Mouse (Mus musculus): ENCODE measurements around the gene Cfap97d1. TPM values are rescaled to one million over a fixed set of nuclear protein-coding genes. Genes with fewer than 3 reads are reported as not detected.

The Cfap97d1 gene
- polyA plus RNA-seq, 1 experiment from 2014 or later = not detected

DNA sequence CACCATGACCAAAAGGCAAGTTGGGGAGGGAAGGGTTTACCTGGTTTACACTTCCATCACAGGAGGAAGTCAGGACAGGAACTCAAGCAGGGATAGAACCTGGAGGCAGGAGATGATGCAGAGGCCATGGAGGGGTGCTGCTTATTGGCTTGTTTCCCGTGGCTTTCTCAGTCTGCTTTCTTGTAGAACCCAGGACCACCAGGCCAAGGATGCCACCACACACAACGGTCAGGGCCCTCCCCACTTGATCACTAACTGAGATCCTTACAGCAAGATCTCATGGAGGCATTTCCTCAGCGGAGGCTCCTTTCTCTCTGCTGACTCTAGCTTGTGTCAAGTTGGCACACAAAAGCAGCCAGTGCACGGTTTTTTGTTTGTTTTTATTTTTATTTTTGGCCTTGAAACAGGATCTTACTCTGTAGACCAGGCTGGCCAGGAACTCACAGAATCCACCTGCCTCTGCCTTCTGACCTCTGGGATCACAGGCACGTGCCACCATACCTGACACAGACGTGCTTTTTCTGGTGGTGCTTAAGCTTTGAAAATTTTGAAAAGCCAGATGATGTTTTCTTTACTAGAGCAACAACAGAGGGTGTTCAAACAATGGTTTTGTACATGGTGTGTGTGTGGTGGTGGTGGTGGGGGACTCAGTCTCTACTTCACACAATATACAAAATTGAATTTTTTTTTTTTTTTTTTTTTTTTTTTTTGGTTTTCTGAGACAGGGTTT, 44.2 kb downstream of the Cfap97d1 start, which contains the start of gene Mpp3:
TSS of gene Mpp3 (minus strand) at position 375 of the 730 bp plus-strand sequence.
- Histone ChIP-seq H3K36me3 (peaks cover 5% of the 10 kb centered on the region; the same call in 1 of the 2 replicates), H3K4me3 (peak within 1 kb of the TSS; percentile 62), H3K4me1 (replicated peaks) (peaks cover 50% of the 10 kb centered on the region), H3K9ac (peak within 1 kb of the TSS; percentile 86), H3K27me3 (no peaks in the 10 kb centered on the region), H3K4me2 (peak within 1 kb of the TSS; percentile 65), H3K9me3 (no peaks in the 10 kb centered on the region), H3K27ac (replicated peaks) (peak within 1 kb of the TSS; percentile 96)
- ATAC-seq (ENCODE audit: low read depth) = no peak
- 77% methylated on average over 6 of the region's 6 CpGs for WGBS

DNA sequence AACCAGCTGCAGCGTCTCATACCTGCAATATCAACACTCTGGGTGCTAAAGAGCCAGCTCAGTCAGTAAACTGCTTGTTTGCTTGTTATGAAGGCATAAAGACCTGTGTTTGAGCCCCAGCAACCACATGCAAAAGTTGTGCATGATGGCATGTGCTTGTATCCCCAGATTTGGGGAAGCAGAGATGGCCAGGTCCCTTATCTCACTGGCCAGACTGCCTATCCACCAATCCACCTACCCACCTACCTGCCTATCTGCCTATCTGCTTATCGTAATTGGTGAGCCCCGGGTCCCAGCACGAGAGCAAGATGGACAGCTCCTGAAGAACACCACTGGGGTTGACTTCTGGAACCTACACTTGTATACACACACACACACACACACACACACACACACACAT, 45.2 kb downstream of the Cfap97d1 start:
- WGBS = 90% methylated on average over 4 of the region's 4 CpGs

DNA sequence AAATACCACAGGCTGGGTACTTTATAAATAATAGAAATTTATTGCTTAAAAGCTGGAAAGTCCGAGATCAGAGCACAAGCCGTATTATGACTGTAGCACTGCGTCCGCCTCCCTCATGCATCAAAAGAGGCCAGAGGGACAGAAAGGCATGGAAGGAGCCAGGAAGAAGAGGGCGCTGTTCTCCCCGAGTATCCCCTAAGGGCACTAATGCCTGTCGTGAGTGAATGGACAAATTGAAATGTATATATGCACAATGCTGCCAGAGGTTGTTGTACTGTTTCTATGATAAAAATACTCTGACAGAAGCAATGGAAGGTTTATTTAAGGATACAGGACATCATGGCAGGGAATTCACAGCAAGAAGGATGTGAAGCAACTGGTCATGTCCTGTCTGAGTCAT, 45.9 kb downstream of the Cfap97d1 start:
- Histone ChIP-seq H3K9me3 (no peaks in the 10 kb centered on the region), H3K27ac (replicated peaks) (no peak overlapping the region), H3K4me2 (no peak overlapping the region), H3K36me3 (no peaks in the 10 kb centered on the region), H3K27me3 (no peaks in the 10 kb centered on the region), H3K4me1 (replicated peaks) (peaks cover 37% of the 10 kb centered on the region), H3K4me3 (no peak overlapping the region), H3K9ac (no peak overlapping the region)
- no peak for ATAC-seq (ENCODE audit: low read depth)
- WGBS = 19% methylated on average over 7 of the region's 7 CpGs

More for the DNA sequence above, 45.2 kb downstream of the Cfap97d1 start:
- Histone ChIP-seq H3K9ac (no peak overlapping the region), H3K9me3 (no peaks in the 10 kb centered on the region), H3K27me3 (no peaks in the 10 kb centered on the region), H3K27ac (replicated peaks) (no peak overlapping the region), H3K4me2 (no peak overlapping the region), H3K4me1 (replicated peaks) (peaks cover 39% of the 10 kb centered on the region), H3K4me3 (no peak overlapping the region), H3K36me3 (no peaks in the 10 kb centered on the region)
- no peak for ATAC-seq (ENCODE audit: low read depth)

DNA sequence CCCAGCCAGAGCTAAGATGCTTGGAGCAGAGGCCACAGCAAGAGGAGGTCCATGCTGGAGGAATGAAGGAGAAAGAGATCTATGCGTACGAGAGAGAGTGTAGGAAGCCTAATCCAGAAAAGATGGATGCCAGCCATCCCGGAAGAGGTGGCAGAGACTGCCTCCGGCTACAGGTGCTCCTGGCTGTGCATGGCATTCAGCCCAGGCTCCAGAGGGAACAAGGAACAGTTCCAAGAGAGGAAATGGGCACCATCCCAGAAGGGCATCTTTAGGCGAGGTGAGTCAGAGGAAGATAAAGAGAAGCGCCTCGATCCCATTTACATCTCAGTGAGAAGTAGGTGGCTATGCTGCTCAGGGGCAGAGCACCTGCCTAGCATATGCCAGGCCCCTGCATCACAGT, 47.1 kb downstream of the Cfap97d1 start:
- Histone ChIP-seq H3K36me3 (no peaks in the 10 kb centered on the region), H3K4me2 (no peak overlapping the region), H3K4me3 (no peak overlapping the region), H3K9me3 (no peaks in the 10 kb centered on the region), H3K4me1 (replicated peaks) (peaks cover 28% of the 10 kb centered on the region), H3K27ac (replicated peaks) (no peak overlapping the region), H3K9ac (no peak overlapping the region), H3K27me3 (no peaks in the 10 kb centered on the region)
- 71% methylated on average over 7 of the region's 7 CpGs for WGBS
- no peak for ATAC-seq (ENCODE audit: low read depth)

DNA sequence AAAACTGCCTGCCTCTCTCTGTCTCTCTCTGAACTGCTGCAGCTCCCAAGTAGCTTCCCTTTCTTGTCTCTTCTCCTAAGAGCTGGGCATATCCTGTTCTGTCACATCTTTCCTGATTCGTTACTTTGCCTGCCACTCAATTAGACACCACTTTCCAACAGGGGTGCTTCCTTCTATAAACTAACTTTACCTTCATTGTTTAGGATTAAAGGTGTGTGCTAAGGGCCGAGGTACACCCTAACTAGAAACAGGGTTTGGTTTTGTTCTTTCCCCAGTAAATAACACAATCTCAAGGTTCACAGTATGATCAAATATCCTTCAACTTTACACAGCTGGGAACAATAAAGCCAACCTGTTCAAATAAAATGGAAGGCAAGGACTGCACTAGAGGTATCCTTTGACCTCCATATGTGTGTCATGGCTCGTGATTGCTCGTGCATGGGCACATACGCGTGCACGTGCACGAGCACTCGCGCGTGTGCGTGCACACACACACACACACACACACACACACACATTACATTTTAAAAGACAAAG, 49.0 kb downstream of the Cfap97d1 start:
- WGBS = 92% methylated on average over 12 of the region's 12 CpGs

DNA sequence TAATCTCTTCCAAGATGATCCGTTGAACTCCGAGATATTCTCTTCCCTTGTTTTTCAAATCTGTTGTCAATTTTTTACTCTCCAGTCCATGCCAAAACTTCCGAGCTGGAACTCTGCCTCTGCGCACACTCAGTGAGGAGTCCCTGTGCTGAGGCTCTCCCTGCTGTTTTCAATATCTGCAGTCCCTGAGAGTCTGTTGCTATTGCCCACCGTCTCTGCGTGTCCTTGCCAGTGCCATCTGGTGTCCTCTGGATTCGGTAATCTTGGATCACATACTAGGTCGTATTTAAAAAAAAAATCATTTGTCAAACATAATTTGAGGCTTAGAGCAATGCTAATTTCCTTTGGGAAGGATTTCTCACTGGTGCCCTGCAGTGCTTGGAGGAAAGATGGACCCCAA, 50.8 kb downstream of the Cfap97d1 start:
- no peak overlapping the region for H3K4me3 ChIP-seq
- H3K4me1 ChIP-seq (replicated peaks) = peaks cover 12% of the 10 kb centered on the region
- H3K4me2 ChIP-seq = no peak overlapping the region
- H3K27me3 ChIP-seq = no peaks in the 10 kb centered on the region
- no peak for ATAC-seq (ENCODE audit: low read depth)
- H3K9me3 ChIP-seq = no peaks in the 10 kb centered on the region
- H3K27ac ChIP-seq (replicated peaks) = no peak overlapping the region
- H3K36me3 ChIP-seq = no peaks in the 10 kb centered on the region
- H3K9ac ChIP-seq = no peak overlapping the region
- WGBS = 51% methylated on average over 8 of the region's 8 CpGs

More for the DNA sequence above, 49.0 kb downstream of the Cfap97d1 start:
- Histone ChIP-seq H3K9ac (no peak overlapping the region), H3K4me1 (replicated peaks) (peaks cover 17% of the 10 kb centered on the region), H3K27me3 (no peaks in the 10 kb centered on the region), H3K4me3 (no peak overlapping the region), H3K4me2 (no peak overlapping the region), H3K27ac (replicated peaks) (no peak overlapping the region), H3K36me3 (no peaks in the 10 kb centered on the region), H3K9me3 (no peaks in the 10 kb centered on the region)
- no peak for ATAC-seq (ENCODE audit: low read depth)

DNA sequence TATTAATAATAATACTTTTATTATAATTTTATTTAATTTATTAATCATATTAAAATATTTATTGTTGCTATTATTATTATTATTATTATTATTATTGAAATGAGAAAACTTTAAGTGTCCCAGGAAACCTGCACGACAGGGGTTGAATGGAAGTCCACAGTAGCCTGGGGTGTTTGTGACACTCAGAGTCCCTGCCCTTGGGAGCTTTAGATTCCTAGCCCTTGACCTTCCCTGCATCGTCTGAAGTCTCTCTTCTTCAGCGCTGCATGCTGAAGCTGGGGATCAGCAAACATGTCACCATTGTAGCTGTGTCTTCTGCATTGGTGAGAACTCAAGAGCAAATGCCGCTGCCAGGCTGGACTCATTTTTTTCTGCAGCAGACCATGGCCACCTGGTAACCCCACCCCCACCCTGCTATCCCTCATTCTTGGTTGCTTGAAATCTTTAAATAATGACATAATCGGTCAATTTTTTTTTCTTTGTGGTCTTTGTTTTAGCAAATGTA, 51.4 kb downstream of the Cfap97d1 start:
- Histone ChIP-seq H3K36me3 (no peaks in the 10 kb centered on the region), H3K4me3 (no peak overlapping the region), H3K27me3 (no peaks in the 10 kb centered on the region), H3K9ac (no peak overlapping the region), H3K4me2 (no peak overlapping the region), H3K9me3 (no peaks in the 10 kb centered on the region), H3K4me1 (replicated peaks) (peaks cover 7% of the 10 kb centered on the region; the same call in 1 of the 2 replicates), H3K27ac (replicated peaks) (no peak overlapping the region)
- no peak for ATAC-seq (ENCODE audit: low read depth)
- 76% methylated on average over 5 of the region's 5 CpGs for WGBS

DNA sequence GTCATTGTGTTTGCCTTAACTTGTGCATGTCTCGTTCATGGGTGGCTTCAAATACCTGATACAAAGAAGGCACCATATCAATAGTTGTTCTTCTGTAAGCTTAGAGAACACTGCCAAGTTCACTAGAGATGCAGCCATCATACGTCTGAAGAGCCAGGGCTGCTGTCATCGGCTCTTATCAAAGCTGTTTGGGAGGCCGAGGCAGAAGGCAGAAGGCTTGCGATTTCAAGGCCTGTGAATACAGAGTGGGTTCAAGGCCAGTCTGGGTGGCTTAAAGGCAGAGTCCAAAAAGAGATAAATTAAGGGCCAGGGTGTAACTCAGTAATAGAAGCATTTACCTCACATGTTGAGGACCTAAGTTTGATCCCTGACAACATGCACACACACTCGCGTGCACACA, 52.3 kb downstream of the Cfap97d1 start:
- Histone ChIP-seq H3K9ac (no peak overlapping the region), H3K4me3 (no peak overlapping the region), H3K27me3 (no peaks in the 10 kb centered on the region), H3K4me1 (replicated peaks) (peaks cover 7% of the 10 kb centered on the region; the same call in 1 of the 2 replicates), H3K36me3 (no peaks in the 10 kb centered on the region), H3K9me3 (no peaks in the 10 kb centered on the region), H3K27ac (replicated peaks) (no peak overlapping the region), H3K4me2 (no peak overlapping the region)
- ATAC-seq (ENCODE audit: low read depth) = no peak
- 79% methylated on average over 7 of the region's 7 CpGs for WGBS

DNA sequence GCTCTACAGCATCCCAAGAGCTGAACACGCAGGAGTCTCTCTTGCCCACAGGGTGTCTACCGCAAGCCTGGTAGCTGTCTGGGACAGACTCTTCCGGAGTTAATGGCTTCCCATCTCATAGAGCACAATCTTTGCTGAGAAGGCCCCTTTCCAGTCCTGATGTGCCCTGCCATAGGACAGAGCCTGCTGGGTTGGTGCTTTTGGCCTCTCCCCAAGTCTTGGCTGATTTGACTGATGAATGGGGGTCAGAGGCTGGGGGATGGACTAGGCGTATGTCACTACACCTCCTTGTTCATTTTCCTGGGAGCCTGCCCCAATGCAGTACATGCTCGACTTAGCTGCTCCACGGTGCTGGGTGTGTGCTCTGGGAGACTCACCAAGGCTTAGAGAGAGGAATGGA, 53.7 kb downstream of the Cfap97d1 start:
- Histone ChIP-seq H3K4me2 (no peak overlapping the region), H3K4me3 (no peak overlapping the region), H3K27ac (replicated peaks) (no peak overlapping the region), H3K9ac (no peak overlapping the region), H3K9me3 (no peaks in the 10 kb centered on the region), H3K36me3 (no peaks in the 10 kb centered on the region), H3K4me1 (replicated peaks) (peaks cover 7% of the 10 kb centered on the region; the same call in 1 of the 2 replicates), H3K27me3 (no peaks in the 10 kb centered on the region)
- ATAC-seq (ENCODE audit: low read depth) = no peak
- WGBS = 71% methylated on average over 6 of the region's 6 CpGs

DNA sequence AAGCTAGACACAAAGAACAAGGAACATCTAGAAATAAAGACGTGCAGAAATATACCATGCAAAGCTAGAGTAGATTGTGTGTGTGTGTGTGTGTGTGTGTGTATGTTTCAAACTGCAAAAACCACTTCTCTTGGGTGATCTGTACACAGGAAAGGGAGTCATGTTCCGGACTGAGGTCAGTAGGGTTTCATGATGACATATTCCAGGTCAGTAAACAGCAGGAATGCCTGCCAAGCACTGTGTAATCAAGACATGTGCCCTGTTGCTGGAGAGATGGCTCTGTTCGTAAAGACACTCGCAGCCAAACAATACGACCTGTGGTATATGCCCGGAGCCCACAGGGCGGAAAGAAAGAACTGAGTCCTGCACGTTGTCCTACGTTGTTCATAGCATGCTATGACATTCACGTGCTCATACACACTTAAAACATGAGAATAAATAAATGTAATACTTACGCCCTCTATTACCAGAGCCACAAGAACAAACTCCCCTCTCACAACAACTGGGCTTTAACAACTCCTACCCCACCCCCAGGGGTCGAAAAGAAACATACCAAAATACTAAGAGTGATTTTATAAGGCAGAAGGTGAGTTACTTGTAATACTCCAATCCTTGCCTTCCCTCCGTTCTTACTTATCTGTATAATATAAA, 55.5 kb downstream of the Cfap97d1 start:
- Histone ChIP-seq H3K27ac (replicated peaks) (no peak overlapping the region), H3K9me3 (no peaks in the 10 kb centered on the region)

DNA sequence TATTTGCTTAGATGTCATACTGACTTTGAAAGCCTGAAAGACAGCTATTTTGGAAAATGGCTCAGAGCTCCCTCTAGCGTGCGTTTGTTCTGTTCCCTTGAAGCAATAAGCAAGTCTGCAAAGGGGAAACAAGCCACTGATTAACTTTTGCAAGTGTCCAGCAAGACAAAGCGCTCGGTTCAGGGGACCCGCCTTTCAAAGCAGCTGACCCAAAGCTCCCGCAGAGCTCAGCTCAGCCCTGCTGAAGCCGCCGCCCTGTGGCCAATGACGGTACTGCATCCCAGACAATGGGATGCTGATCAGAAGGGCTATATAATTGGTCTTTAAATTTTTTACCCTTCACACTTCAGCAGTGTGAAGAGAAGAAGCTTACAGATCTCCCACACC, 56.1 kb downstream of the Cfap97d1 start:
- H3K4me1 ChIP-seq (replicated peaks) = peaks cover 1% of the 10 kb centered on the region; the same call in 1 of the 2 replicates
- H3K9ac ChIP-seq = no peak overlapping the region
- H3K4me3 ChIP-seq = no peak overlapping the region
- WGBS = under 1% methylated on average over 9 of the region's 9 CpGs
- H3K27me3 ChIP-seq = no peaks in the 10 kb centered on the region
- peaks cover 2% of the 10 kb centered on the region for H3K9me3 ChIP-seq
- no peak overlapping the region for H3K27ac ChIP-seq (replicated peaks)
- H3K36me3 ChIP-seq = no peaks in the 10 kb centered on the region
- peak; percentile 77 for ATAC-seq (ENCODE audit: low read depth)
- H3K4me2 ChIP-seq = no peak overlapping the region

More for the DNA sequence above, 55.5 kb downstream of the Cfap97d1 start:
- Histone ChIP-seq H3K27me3 (no peaks in the 10 kb centered on the region), H3K9ac (no peak overlapping the region), H3K4me2 (no peak overlapping the region), H3K36me3 (no peaks in the 10 kb centered on the region), H3K4me3 (no peak overlapping the region), H3K4me1 (replicated peaks) (peaks cover 6% of the 10 kb centered on the region; the same call in 1 of the 2 replicates)
- WGBS = 43% methylated on average over 13 of the region's 13 CpGs
- ATAC-seq (ENCODE audit: low read depth) = no peak

DNA sequence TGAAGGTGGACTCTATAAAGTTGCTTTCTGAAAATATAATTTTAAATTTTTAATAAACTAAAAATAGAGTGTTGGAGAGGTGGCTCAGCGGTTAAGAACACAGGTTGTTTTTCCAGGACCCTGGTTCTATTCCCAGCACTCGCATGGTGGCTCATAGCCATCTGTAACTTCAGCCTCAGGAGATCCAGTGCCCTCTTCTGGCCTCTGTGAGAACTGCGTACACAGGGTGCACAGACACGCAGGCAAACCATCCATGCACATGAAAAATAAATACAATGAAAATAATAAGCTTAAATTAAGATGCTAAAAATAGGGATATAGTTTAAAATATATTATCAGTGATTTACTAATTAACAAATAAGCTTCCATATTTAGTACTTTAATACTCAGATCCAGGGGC, 56.6 kb downstream of the Cfap97d1 start:
- Histone ChIP-seq H3K36me3 (no peaks in the 10 kb centered on the region), H3K9me3 (peaks cover 8% of the 10 kb centered on the region), H3K4me3 (no peak overlapping the region), H3K4me1 (replicated peaks) (no peaks in the 10 kb centered on the region), H3K27me3 (no peaks in the 10 kb centered on the region), H3K27ac (replicated peaks) (no peak overlapping the region), H3K4me2 (no peak overlapping the region), H3K9ac (no peak overlapping the region)
- 64% methylated on average over 4 of the region's 4 CpGs for WGBS
- no peak for ATAC-seq (ENCODE audit: low read depth)
